Mouse (Mus musculus) spleen, adult 18-20 months (tissue): ENCODE results near the gene Ikzf3.

Experiments used
- DNase-seq, 2 experiments: peaks; one replicate each; pipeline ENCODE4 v3.0.0; 2022; ENCODE audit warnings: mixed read lengths in 2 of 2

Ikzf3 gene

DNA sequence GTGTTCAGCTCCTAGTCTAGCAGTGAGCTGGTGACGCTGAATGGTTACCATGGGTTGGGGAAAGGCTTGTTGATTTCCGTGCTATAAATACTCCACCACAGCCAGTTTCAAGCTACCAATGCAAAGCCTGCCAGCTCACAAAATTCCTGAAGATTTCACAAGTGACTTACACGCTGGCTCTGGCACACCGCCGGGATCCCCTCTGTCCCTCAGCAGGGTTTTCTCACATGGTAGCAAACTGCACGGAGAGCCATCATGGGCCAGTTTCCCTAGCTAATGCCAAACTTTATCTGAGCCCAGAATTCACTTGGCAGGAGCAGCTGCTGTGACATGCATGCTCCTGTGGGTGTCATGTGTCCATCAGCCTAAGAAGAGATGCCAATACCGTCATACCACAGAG is 36.4 kb downstream of the Ikzf3 start:
- no peak for DNase-seq

DNA sequence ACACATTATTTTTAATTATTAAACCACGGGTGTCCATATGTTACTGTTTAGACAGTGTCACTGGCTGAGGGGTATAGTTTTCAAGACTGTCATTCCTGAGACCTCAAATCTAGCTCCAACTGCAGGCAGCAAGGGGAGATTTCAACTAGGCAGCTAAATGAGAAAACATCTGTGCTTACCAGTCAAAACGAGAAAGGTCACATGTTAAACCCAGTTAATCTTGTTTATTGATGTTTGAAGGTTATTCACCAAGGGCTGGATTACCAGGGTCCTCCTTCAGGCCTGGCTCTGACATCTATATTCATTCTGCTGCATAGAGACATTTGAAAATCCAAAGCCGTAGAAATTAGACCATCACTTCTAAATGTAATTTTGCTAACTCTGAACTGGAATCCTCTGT is 40.9 kb downstream of the Ikzf3 start:
- DNase-seq: no peak

DNA sequence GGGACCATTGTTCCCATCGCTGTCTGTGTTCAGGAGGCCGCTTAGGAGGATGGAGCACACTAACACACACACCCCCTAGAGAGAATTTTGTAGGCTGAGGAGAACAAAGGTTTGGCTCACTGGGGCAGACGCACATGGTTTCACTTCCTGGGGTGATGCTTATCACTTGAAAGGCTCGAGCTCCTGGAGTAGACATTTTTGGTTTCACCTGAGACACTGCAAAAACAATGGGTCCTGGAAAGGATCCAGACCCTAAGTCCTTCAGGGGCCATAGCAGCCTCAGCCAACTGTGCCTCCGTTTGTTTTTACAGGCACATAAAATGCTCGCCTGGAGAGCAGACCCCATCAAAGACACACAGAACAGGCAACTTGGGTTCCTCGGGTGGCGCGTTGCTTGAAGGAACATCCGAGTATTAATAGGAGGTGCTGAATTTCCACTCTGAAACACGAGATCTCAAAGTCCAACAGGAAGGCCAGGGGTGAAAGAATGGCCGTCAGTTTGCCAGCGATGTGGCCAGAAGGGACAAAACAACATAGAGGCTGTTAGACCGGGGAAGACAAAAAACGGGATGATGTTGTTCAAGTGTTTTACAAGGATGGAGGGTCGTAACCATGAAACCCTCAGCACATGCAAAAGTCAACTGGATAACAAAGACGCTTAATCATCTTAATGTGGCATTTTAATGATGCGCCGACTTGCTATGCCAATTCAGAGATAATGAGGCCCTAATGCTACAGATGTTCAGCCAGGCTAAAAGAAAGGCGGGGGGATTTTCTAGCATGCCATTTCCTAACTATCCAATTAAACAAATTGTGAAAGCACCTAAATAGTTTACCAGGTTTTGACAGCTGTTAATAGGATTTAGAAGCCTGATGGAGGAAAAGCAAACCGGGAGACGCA is 48.2 kb downstream of the Ikzf3 start:
- DNase-seq: peak in 1 of 2 experiments; percentile 25

- DNase-seq: no peak
Measured at GRCm38 (mm10) chr11:98495176-98495719, 50.6 kb downstream of the Ikzf3 start.

DNA sequence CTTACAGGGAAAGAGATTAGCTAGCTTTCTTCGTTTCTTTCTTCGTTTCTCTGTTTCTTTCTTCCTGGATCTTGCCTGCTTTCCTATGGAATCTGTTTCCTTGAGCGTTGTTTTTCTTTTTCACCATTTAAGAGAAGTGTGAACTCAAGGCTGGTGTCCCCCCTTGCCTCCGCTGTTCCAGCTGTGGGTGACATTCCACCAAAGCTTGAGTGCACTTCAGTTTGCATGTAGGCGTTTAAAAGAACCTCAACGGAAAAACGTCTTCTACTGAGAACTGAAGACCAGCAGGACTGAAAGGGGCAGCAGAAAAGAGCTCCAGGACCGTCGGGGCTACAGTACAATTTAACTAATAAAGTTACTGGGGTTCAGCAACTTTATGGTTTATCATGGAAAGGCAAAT is 52.4 kb downstream of the Ikzf3 start:
- DNase-seq: no peak

GRCm38 (mm10) chr11:98492959-98493358 is 52.9 kb downstream of the Ikzf3 start:
- peak; percentile 44 to 59 for DNase-seq

- no peak for DNase-seq
Measured at GRCm38 (mm10) chr11:98491571-98491970, 54.3 kb downstream of the Ikzf3 start.

DNA sequence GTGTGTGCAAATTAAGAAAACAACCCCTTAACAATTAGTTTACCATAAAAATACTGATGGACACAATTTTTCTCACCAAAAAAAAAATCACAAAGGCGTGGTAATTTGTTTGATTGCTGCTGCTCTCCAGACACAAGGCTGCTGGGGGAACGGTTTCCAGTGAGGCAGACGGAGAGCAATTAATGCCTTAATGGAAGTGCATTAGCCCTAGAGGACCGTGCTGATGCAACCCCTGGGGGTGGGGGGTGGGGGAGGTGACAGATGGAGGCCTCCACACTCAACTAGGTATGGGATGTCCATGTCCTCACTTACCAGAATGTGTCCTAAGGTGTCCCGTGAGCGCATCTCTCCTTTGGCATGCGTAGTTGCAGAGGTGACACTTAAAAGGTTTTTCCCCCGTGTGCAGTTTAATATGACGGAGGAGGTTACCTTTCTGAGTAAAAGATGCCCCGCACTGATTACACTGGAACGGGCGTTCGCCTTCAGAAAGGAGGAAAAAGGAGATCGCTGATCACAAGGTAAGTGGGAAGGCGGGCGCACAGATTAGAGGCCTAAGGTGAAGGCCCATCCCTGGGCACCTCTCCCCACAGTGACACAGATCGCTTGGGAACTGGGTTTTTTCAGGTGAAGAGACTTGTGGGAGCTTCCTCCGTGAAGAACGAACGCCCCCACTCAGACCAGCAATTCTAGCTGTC is 57.1 kb downstream of the Ikzf3 start:
- no peak for DNase-seq

GRCm38 (mm10) chr11:98487526-98488040 is 58.2 kb downstream of the Ikzf3 start:
- no peak for DNase-seq

- no peak for DNase-seq
Measured at GRCm38 (mm10) chr11:98485749-98486148, 60.1 kb downstream of the Ikzf3 start.

DNA sequence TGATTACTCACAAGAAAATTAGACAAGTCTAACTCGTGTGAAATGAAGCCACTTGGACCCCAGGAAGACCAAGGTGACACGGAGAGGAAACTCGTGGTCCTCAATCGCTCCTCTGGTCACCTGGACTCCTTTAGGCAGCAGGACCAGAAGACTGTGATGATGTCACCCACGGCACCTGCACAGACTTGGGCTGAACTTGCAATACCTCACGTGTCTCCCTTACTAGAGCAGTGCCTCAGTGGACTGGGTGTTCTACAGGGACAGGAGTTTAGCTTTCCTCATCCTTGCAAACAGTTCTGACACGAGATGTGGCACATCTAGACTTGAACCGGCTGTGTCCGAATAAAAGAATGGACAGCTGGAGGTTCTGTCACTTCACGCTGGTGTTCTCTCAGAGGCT is 63.8 kb downstream of the Ikzf3 start:
- DNase-seq: no peak

GRCm38 (mm10) chr11:98481231-98481630 is 64.6 kb downstream of the Ikzf3 start:
- DNase-seq: no peak

DNA sequence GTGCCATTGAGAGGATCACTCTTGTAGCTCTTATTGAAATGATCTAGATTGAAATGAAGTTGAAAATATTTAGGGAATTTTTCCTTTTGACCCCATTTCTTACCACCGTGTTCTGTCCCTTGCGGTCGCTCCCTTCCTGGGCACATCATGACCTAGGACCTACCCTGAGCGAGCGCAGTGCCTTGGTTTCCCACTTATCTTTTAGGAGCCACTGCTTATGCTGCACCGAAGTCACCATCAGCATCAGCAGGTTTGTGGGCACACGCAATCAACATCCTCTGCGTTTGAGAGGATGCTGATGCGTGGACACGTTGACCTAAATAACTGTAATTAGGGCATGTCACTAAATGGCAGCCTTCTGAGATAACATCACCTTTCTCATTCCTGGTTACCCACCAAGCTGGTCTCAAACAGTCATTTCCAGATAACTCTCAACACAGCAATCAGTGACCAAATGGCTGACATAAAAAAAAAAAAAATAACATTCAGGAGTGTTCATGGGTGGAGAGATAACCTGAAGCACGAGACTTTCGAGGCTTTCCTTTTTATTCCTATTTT is 65.8 kb downstream of the Ikzf3 start:
- no peak for DNase-seq

- no peak for DNase-seq
Measured at GRCm38 (mm10) chr11:98479026-98479939, 66.5 kb downstream of the Ikzf3 start.

DNA sequence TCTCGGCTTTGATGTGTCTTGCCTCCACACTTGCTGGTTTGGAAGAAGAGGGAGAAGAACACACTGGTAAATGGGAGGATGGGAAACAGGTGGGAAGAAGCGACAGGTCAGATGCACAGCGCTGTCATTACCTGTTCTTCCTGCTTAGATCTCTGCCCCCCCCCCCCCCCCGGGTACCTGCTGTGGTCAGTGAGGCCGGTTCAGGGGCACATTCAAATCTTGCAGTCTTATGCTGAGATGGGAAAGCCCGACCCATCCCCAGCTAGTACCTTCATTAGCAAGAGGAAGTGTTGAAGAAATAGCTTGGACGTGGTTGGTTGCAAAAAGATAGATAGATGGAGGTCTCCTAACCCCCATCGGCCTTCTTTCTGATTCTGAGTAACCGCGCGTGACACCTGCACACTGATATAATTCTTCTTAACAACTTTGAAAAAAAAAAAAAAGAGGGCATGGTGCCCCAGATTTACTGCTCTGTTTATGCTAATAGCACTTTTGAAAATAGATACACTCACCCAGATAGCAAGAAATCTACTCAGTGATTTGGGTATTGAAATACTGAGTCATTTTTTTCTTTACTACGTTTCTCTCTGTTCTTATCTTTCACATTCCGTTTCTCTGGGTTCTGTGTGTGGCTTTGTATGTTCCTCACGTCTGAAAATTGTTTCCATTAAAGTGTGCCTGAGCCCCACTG is 68.7 kb downstream of the Ikzf3 start:
- DNase-seq: no peak

GRCm38 (mm10) chr11:98476434-98476807 is 69.4 kb downstream of the Ikzf3 start:
- no peak for DNase-seq

DNA sequence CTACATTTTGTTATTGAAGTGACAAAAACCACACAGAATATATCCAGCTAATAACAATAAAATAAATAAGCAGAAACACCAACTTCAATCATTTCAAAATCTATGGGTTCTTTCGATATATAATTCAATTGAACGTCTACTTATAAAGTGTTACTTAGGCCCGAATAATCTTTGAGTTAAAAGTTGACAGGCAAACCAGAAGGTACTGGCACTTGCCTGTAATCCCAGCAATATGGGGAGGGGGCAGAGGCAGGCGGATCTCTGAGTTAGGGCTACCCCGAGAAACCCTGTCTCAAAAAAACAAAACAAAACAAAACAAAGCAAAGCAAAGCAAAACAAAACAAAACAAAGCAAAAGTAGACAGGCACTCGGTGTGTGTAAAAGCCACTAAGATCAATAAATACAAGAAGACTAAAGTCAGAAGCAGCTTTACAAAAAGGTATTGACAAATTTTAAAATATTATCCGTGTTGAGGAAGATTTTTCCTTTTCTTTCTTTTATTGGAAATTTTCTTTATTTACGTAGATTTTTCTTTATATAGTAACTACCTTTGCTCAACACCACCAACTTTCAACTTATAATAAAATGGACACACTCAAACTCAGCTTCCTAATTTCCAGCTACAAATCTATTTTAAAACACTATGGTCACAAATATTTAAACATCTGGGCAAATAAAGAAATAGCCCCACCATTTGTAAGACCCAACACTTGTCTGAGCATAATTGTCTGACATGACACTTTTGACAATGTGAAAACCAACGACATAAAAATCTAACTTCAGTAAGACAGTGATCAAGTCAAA is 70.0 kb downstream of the Ikzf3 start:
- no peak for DNase-seq

GRCm38 (mm10) chr11:98474967-98475366 is 70.9 kb downstream of the Ikzf3 start:
- DNase-seq: no peak

DNA sequence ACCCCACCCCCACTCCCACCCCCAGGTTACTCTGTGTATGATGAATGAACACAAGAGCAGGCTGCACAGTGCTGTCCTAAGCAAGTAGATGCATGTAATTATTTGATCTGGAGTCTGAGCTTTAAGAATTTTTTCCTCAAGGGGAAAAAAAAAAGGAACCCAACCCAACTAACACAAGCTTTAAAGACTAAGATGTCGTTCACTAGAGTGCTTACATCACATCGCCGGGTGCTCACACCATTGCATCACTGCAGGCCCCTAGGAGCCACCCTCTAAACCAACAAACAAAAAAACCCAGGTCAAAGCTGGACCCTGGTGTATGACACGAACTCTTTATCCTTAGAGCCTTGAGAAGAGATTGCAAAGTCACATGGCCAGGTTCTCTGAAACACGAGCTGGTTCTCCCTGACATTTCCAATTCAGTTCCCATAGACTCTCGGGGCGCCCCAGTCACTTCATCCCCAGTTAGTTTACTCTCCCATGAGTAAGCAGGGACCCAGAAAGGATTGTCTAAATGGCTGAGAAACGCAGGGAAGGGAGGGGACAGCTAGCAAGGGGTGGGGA is 71.8 kb downstream of the Ikzf3 start:
- DNase-seq: no peak

- no peak for DNase-seq
Measured at GRCm38 (mm10) chr11:98472696-98473095, 73.1 kb downstream of the Ikzf3 start.
